Mouse (Mus musculus) left cerebral cortex, postnatal 10 days (tissue): ENCODE results near the gene Hspa14. TPM values are rescaled to one million over a fixed set of nuclear protein-coding genes. Genes with fewer than 3 reads are reported as not detected.
A peak's percentile ranks its signal among the peaks of the same experiment; 100 is the strongest.

Source experiments
- DNase-seq, 2 experiments: peaks; one replicate each; pipeline ENCODE4 v3.0.0; 2021 to 2022; ENCODE audit warnings: low spot score in 2 of 2, mixed read lengths in 1 of 2; ENCODE audit errors: extremely low spot score in 1 of 2
- intact Hi-C: fragments of 180-260 bp; cut with DNase I; formaldehyde crosslinking; loops from one replicate; pipeline ENCODE4 v1.15.1; 2025
- total RNA-seq, 2 experiments: library from RNA; stranded (reverse); gene quantifications; 2 replicates each; pipeline ENCODE4 v1.2.3; 2021

The Hspa14 gene
- total RNA-seq, 2 experiments from 2014 or later = 44.3 to 51.0 TPM

DNA sequence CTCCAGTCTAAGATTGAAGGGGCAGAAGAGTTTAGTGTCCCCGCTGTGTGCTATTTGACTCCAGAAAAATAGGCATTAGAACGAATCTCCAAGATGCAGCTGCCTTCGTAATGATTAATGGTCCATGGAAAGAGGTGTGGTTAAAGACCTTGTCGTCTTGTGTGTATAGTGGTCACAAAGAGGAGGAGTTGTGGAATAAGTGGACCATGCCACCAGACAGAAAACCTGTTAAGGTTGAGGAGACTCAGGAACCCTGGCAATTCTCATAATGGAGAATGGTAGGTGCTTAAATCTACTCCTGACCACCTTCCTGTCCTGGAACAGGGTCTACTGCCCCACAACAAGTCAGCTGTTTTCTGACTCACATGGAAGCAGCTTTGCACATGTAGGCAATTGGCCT, 66.6 kb downstream of the Hspa14 start:
- DNase-seq = no peak
- intact Hi-C loops = no loop called here

GRCm38 (mm10) chr2:3444206-3444605, 68.4 kb downstream of the Hspa14 start:
- intact Hi-C loops = loop anchor here (5.0 kb wide), 1 partner anchor 68 kb away; the partner anchor contains the start of genes Cdnf, Gm45902 and Hspa14
- peak in 1 of 2 experiments; percentile 45 for DNase-seq

Other genes starting within 250 kb of the Hspa14 start
- gene Nmt2, start 228.6 kb downstream of the Hspa14 start, total RNA-seq = 10 to 100 TPM; 77.6 to 85.1 TPM
- gene Rpp38, start 180.2 kb downstream of the Hspa14 start, total RNA-seq = 1 to 10 TPM; 7.3 to 8.0 TPM
- 1 to 10 TPM; 1.7 to 1.9 TPM for gene Acbd7, start 176.6 kb downstream of the Hspa14 start, total RNA-seq
- gene Olah, start 115.6 kb downstream of the Hspa14 start, total RNA-seq = not detected
- gene Meig1, start 90.2 kb downstream of the Hspa14 start, total RNA-seq = 1 to 10 TPM; 3.1 to 3.2 TPM
- gene Dclre1c, start 88.7 kb downstream of the Hspa14 start, total RNA-seq = 10 to 100 TPM in 1 of 2 experiments, 1 to 10 TPM in 1; 9.6 to 11.8 TPM
- gene Suv39h2, start 37.8 kb downstream of the Hspa14 start, total RNA-seq = 1 to 10 TPM; 3.9 to 4.2 TPM
- gene Gm45902, start within 50 bp of the Hspa14 start, total RNA-seq = 1 to 10 TPM; 5.3 to 6.8 TPM
- 1 to 10 TPM in 1 of 2 experiments, under 1 TPM in 1; 0.97 to 1.1 TPM for gene Cdnf, start 216 bp upstream of the Hspa14 start, total RNA-seq
- gene Fam107b, start 57.7 kb upstream of the Hspa14 start, total RNA-seq = 10 to 100 TPM; 11.0 to 13.3 TPM